Mouse (Mus musculus) left cerebral cortex, adult 18-20 months (tissue): Measurements from ENCODE around the gene Nkx2-5. TPM values are rescaled to one million over a fixed set of nuclear protein-coding genes. Genes with fewer than 3 reads are reported as not detected.

Experiments used
- DNase-seq, 2 experiments: peaks; one replicate each; pipeline ENCODE4 v3.0.0; 2021 to 2022; ENCODE audit warnings: low spot score in 2 of 2, mixed read lengths in 1 of 2
- long read RNA-seq, 2 experiments: library from polyadenylated mRNA; stranded (forward); transcript quantifications; one replicate each; pipeline ENCODE4 v2.0.0; 2021
- total RNA-seq, 2 experiments: library from RNA; stranded (reverse); gene quantifications; 2 replicates each; pipeline ENCODE4 v1.2.3; 2021

The Nkx2-5 gene
- not detected for total RNA-seq
- long read RNA-seq, experiment 1 = 0 reads
- long read RNA-seq, experiment 2 = 0 reads

DNA sequence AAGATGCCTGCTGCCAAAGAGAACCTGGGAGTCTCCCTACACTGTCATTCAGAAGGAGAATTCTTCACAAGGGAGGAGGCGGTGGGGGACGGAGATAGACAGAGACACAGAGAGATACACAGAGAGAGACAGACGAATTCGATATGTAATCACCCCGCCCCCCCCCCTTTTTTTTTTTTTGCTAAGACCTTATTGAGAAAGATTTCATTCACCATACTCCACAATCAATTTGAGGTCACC, at the start of gene Nkx2-5:
Gene Nkx2-5 (minus strand): TSS at position 101 of the 240 bp plus-strand sequence.
- no peak for DNase-seq

GRCm38 (mm10) chr17:26894342-26894741, 49.5 kb upstream of the Nkx2-5 start:
- DNase-seq = peak; percentile 18 to 32

DNA sequence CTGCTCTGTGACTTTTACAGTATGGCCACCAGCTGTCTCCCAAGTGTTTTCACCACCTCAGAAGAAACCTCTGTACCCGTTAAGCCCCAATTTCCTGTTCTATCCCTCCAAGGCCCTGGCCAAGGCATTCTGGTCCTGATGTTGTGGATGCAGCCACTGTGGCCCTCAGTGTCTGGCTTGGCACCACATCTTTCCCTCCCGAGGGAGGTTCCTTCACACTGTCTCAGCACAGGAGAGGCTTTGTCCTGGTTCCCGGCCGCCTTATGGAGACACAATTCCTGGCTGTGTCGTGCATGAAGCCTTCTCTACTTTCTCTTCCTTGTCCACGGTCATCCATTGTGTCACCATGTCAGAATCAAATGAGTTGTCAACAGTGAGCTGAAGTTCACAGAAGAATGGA, 48.7 kb upstream of the Nkx2-5 start:
- DNase-seq = no peak

GRCm38 (mm10) chr17:26892635-26893375, 48.0 kb upstream of the Nkx2-5 start:
- DNase-seq = no peak

GRCm38 (mm10) chr17:26887926-26888325, 43.1 kb upstream of the Nkx2-5 start:
- DNase-seq = no peak

DNA sequence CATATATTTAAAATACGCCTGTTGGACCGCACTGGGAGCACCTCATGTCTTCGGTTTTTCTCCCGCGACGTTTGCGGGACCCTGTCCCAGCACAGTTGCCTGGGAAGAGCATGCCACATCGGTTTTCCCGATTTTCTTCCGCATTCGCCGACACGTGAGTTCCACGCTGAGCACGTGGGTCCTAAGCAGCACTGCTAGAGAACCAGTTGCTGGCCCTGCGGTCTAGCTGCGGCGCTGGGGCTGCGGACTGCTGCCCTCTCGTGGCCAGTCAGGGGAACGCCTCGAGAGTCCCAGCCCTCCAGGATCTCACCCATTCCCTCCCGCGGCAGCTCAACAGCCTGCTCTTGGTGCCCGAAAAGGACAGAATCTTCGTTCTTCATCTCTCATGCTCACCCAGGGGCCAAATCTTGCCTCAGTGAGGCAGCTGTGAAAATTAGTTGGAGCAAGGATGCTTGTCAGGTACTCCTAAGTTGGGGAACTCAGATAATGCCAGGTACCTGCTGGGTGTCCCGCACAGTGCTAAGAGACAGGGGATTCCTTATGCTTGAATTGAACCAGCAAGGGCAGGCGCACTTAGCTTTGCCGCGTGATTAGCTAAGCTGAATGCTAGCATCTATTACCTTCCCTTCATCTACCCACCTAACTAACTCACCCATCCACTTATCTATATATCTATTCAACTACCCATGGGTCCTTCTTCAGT, 41.4 kb upstream of the Nkx2-5 start:
- peak; percentile 84 to 87 for DNase-seq

GRCm38 (mm10) chr17:26884995-26885926, 40.5 kb upstream of the Nkx2-5 start:
- peak; percentile 73 to 74 for DNase-seq

- DNase-seq = no peak
Measured at GRCm38 (mm10) chr17:26883585-26883984, 38.8 kb upstream of the Nkx2-5 start.

- DNase-seq = no peak
Measured at GRCm38 (mm10) chr17:26882706-26883105, 37.9 kb upstream of the Nkx2-5 start.

- DNase-seq = no peak
Measured at GRCm38 (mm10) chr17:26879235-26879634, 34.4 kb upstream of the Nkx2-5 start.

- no peak for DNase-seq
Measured at GRCm38 (mm10) chr17:26877927-26878326, 33.1 kb upstream of the Nkx2-5 start.

DNA sequence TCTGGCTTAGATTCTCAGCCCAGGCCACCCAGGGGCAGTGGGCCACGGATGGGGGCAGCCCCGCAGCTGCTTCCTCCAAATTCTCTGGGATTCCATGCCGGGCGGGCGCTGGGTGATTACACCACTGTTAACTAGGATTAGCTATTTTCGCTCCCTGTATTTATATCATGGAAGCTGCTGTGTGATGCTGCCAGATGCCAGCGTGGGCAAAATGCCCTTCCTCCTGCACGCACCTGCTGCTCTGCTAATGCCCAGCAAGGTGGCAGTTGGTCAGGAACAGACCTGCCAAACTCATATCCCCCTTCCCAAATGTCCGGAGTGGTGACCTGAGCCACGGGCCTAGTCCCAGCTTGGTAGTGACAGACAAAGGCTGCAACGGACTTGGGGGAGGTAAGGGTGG, 29.7 kb upstream of the Nkx2-5 start:
- DNase-seq = no peak

DNA sequence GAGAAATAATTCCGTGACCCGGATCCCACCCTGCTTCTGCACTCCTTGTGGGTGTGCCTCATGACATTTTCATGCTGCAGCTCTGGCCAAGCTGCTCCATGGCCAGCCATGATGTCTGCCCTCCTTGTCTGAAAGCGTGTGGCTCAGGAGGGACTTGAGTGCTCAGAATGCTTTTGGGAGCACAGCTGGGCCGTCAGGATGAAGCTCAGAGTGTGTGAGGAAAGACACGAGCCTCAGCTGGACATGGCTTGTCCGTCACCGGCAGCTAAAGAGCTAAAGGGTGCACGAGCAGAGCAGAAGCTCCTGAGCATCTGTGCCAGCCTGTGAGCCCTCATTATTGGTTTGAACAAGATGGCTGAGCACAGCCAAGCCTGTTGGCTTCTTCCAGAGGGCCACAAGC, 28.7 kb upstream of the Nkx2-5 start:
- no peak for DNase-seq

GRCm38 (mm10) chr17:26872870-26873269, 28.1 kb upstream of the Nkx2-5 start:
- DNase-seq = no peak

- DNase-seq = no peak
Measured at GRCm38 (mm10) chr17:26868756-26869155, 23.9 kb upstream of the Nkx2-5 start.

GRCm38 (mm10) chr17:26865156-26865555, 20.3 kb upstream of the Nkx2-5 start:
- DNase-seq = no peak

- no peak for DNase-seq
Measured at GRCm38 (mm10) chr17:26864343-26864742, 19.5 kb upstream of the Nkx2-5 start.

DNA sequence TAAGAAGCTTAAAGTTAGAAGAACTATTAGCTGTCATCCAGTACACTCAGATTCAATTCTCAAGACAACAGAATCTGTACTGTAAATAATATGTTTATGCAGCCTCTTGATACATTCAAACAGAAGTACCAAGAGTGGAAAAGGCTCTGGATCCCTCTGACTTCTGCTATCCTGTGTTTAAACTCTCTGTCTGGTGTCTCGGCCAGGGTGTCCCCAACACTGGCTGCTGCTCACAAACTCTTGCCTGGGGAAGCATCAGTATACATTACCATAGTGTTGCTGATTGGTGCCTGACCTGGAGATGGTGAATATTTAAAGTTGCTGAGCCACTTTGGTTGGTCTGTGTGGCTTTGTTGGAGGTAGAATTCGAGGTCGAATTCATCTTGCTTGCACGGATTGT, 17.0 kb upstream of the Nkx2-5 start:
- DNase-seq = no peak

- DNase-seq = no peak
Measured at GRCm38 (mm10) chr17:26861383-26861782, 16.6 kb upstream of the Nkx2-5 start.

GRCm38 (mm10) chr17:26860906-26861305, 16.1 kb upstream of the Nkx2-5 start:
- DNase-seq = no peak

DNA sequence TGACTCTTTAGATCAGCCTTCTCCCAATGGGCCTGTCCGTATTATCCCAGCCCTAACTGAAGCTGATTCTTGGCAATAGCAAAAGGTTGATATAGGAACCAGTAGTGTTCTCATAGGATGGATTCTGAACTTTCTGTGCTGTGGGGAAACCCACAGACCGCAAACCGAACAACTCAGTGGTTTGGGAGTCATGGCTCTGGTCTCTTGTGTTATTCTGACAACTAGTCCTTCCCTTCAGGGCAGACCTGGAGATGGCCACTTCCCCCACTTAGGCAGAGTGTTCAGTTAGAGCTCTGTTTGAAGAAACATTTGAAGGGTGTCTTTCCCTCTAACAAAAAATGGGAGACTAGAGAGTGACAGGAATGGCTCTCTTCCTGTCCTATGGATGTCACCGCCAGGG, 7.5 kb upstream of the Nkx2-5 start:
- no peak for DNase-seq

DNA sequence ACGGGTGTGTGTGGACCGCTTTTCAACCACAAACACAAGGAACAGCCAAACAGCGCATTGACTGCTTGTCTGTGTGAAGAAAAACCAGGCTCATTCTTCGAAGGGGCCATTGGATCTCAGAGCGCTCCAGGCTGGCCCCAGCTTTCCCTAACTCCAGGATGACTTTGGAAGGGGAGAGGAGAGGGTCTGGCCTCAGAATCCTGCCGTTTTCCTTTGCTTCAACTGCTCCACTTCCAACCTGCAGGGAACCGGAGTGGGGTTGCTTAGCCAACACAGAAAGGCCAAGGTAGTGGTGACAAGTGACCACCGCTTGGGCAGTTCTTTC, 6.3 kb upstream of the Nkx2-5 start:
- no peak for DNase-seq
